Mouse (Mus musculus): Measurements from ENCODE around the gene Negr1.

The Negr1 gene

GRCm38 (mm10) chr3:156799228-156799627 is 237.6 kb downstream of the Negr1 start:
- no peak for DNase-seq

GRCm38 (mm10) chr3:156809836-156810235 is 248.2 kb downstream of the Negr1 start:
- DNase-seq: no peak

- DNase-seq: no peak
Measured at GRCm38 (mm10) chr3:156816938-156817337, 255.3 kb downstream of the Negr1 start.

- no peak for DNase-seq
Measured at GRCm38 (mm10) chr3:156817452-156817851, 255.9 kb downstream of the Negr1 start.

GRCm38 (mm10) chr3:156823039-156823438 is 261.4 kb downstream of the Negr1 start:
- no peak for DNase-seq

GRCm38 (mm10) chr3:156833920-156834319 is 272.3 kb downstream of the Negr1 start:
- no peak for DNase-seq

GRCm38 (mm10) chr3:156838550-156838949 is 277.0 kb downstream of the Negr1 start:
- no peak for DNase-seq

GRCm38 (mm10) chr3:156848385-156848784 is 286.8 kb downstream of the Negr1 start:
- no peak for DNase-seq

- no peak for DNase-seq
Measured at GRCm38 (mm10) chr3:156851921-156852320, 290.3 kb downstream of the Negr1 start.

- DNase-seq: no peak
Measured at GRCm38 (mm10) chr3:156870239-156870921, 308.8 kb downstream of the Negr1 start.

- DNase-seq: no peak
Measured at GRCm38 (mm10) chr3:156870922-156871257, 309.3 kb downstream of the Negr1 start.

GRCm38 (mm10) chr3:156871641-156872196 is 310.1 kb downstream of the Negr1 start:
- no peak for DNase-seq

- no peak for DNase-seq
Measured at GRCm38 (mm10) chr3:156876551-156876950, 315.0 kb downstream of the Negr1 start.

- no peak for DNase-seq
Measured at GRCm38 (mm10) chr3:156882129-156882528, 320.5 kb downstream of the Negr1 start.

GRCm38 (mm10) chr3:156883873-156884272 is 322.3 kb downstream of the Negr1 start:
- DNase-seq: no peak

- no peak for DNase-seq
Measured at GRCm38 (mm10) chr3:156885689-156886088, 324.1 kb downstream of the Negr1 start.

GRCm38 (mm10) chr3:156886915-156887314 is 325.3 kb downstream of the Negr1 start:
- DNase-seq: no peak

- DNase-seq: no peak
Measured at GRCm38 (mm10) chr3:156890986-156891385, 329.4 kb downstream of the Negr1 start.

- no peak for DNase-seq
Measured at GRCm38 (mm10) chr3:156895322-156895721, 333.7 kb downstream of the Negr1 start.

GRCm38 (mm10) chr3:156896106-156896505 is 334.5 kb downstream of the Negr1 start:
- no peak for DNase-seq

GRCm38 (mm10) chr3:156896552-156896951 is 335.0 kb downstream of the Negr1 start:
- DNase-seq: no peak

- no peak for DNase-seq
Measured at GRCm38 (mm10) chr3:156901140-156901539, 339.5 kb downstream of the Negr1 start.

- DNase-seq: no peak
Measured at GRCm38 (mm10) chr3:156903925-156904576, 342.5 kb downstream of the Negr1 start.

- DNase-seq: no peak
Measured at GRCm38 (mm10) chr3:156912816-156913215, 351.2 kb downstream of the Negr1 start.

All from thymus, postnatal 25 days (tissue).